Mouse (Mus musculus) liver, embryonic 14.5 days (tissue): Measurements from ENCODE around the gene Add3.

ENCODE experiments used
- CTCF ChIP-seq: IDR thresholded peaks from 2 replicates; pipeline ENCODE4 v1.5.1; 2016; ENCODE audit warnings: antibody characterized with exemption, low read depth, control low read depth
- EP300 ChIP-seq: IDR thresholded peaks from 2 replicates; pipeline ENCODE4 v1.6.1; 2016; ENCODE audit warnings: antibody characterized with exemption, low read depth

- TF ChIP-seq CTCF: no peak
- TF ChIP-seq EP300: peak; percentile 61
These were observed 117.7 kb downstream of the Add3 start for GRCm38 (mm10) chr19:53257631-53258560.
